Mouse (Mus musculus) myocyte (in vitro differentiated cells): ENCODE measurements around the gene Lbh.
A peak's percentile ranks its signal among the peaks of the same experiment; 100 is the strongest.

Experiments
- CEBPB ChIP-seq: IDR thresholded peaks from 2 replicates; pipeline ENCODE4 v1.6.1; 2011; ENCODE audit warnings: mild to moderate bottlenecking, moderate library complexity; ENCODE audit not compliant: poor library complexity, insufficient read depth, severe bottlenecking
- E2F4 ChIP-seq: IDR thresholded peaks from one replicate; pipeline ENCODE4 v1.6.1; 2011; ENCODE audit warnings: mild to moderate bottlenecking, control low read depth, moderate library complexity; ENCODE audit not compliant: insufficient read depth
- MAX ChIP-seq: IDR thresholded peaks from one replicate; pipeline ENCODE4 v1.6.1; 2011; ENCODE audit warnings: low read depth, mild to moderate bottlenecking, control low read depth
- MYOD1 ChIP-seq, 3 experiments: IDR thresholded peaks; one replicate each; pipeline ENCODE4 v1.6.1; 2011; ENCODE audit warnings: control low read depth in 2 of 3, low read depth in 2 of 3, mild to moderate bottlenecking in 2 of 3, moderate library complexity in 1 of 3; ENCODE audit not compliant: insufficient read length in 2 of 3, control insufficient read depth in 1 of 3
- MYOG ChIP-seq, 3 experiments: IDR thresholded peaks; one replicate each; pipeline ENCODE4 v1.6.1; 2011; ENCODE audit warnings: control low read depth in 2 of 3, low read depth in 2 of 3, mild to moderate bottlenecking in 2 of 3; ENCODE audit not compliant: insufficient read length in 2 of 3, control insufficient read depth in 1 of 3, insufficient read depth in 1 of 3
- POLR2A ChIP-seq: IDR thresholded peaks from one replicate; pipeline ENCODE4 v1.6.1; 2011; ENCODE audit warnings: low read depth, mild to moderate bottlenecking, control low read depth, moderate library complexity; ENCODE audit not compliant: insufficient read length
- POLR2AphosphoS2 ChIP-seq: IDR thresholded peaks from one replicate; pipeline ENCODE4 v1.6.1; 2011; ENCODE audit warnings: low read depth, control low read depth; ENCODE audit not compliant: insufficient read length
- REST ChIP-seq: IDR thresholded peaks from one replicate; pipeline ENCODE4 v1.6.1; 2011; ENCODE audit warnings: mild to moderate bottlenecking, control low read depth, moderate library complexity; ENCODE audit not compliant: insufficient read depth, insufficient read length
- SRF ChIP-seq: IDR thresholded peaks from one replicate; pipeline ENCODE4 v1.6.1; 2011; ENCODE audit warnings: low read depth; ENCODE audit not compliant: control insufficient read depth, insufficient read length
- TCF12 ChIP-seq: IDR thresholded peaks from one replicate; pipeline ENCODE4 v1.6.1; 2011; ENCODE audit warnings: mild to moderate bottlenecking, control low read depth; ENCODE audit not compliant: poor library complexity, insufficient read depth, severe bottlenecking
- TCF3 ChIP-seq: IDR thresholded peaks from one replicate; pipeline ENCODE4 v1.6.1; 2011; ENCODE audit warnings: low read depth, control low read depth; ENCODE audit not compliant: insufficient read length

GRCm38 (mm10) chr17:72918571-72919541 lies 751 bp downstream of the Lbh start:
- peak; percentile 1 for TF ChIP-seq POLR2A
- TF ChIP-seq MAX, result no peak
- no peak for TF ChIP-seq CEBPB
- no peak for TF ChIP-seq E2F4
- peak; percentile 44 for TF ChIP-seq POLR2AphosphoS2
- TF ChIP-seq TCF12, result no peak
- TF ChIP-seq MYOG (IDR thresholded peaks at IDR 0.05; ENCODE audit: control insufficient read depth in 1 of 3, insufficient read depth in 1 of 3, insufficient read length in 2 of 3, low read depth in 2 of 3), result peak in 1 of 3 experiments; percentile 52
- peak in 2 of 3 experiments; percentile 15 to 31 for TF ChIP-seq MYOD1 (IDR thresholded peaks at IDR 0.05; ENCODE audit: control insufficient read depth in 1 of 3, insufficient read length in 2 of 3, low read depth in 2 of 3)
- no peak for TF ChIP-seq TCF3
- no peak for TF ChIP-seq REST
- TF ChIP-seq SRF, result no peak
